Mouse (Mus musculus) ES-E14 (cell line): ENCODE measurements at regions not wholly inside any gene's neighbourhood (a gene's known extent, or its start where the extent isn't known, plus 50 kb on each side); places are given as distances from the start of the nearest gene placed in this dataset.

Source experiments
- DNase-seq: peaks from one replicate; pipeline ENCODE4 v3.0.0-alpha.2; 2013; ENCODE audit warnings: low read depth, low spot score
- H3K27ac ChIP-seq: 2 replicates; pipeline ENCODE4 v1.5.1; 2012; ENCODE audit warnings: low read depth, mild to moderate bottlenecking, low read length, moderate library complexity, mixed read lengths; ENCODE audit not compliant: poor library complexity, insufficient read depth, severe bottlenecking
- H3K36me3 ChIP-seq: 2 replicates; pipeline ENCODE4 v1.6.1; 2012; ENCODE audit warnings: mild to moderate bottlenecking, low read length, moderate library complexity, mixed read lengths; ENCODE audit not compliant: control insufficient read depth, poor library complexity, insufficient read depth, severe bottlenecking
- H3K4me1 ChIP-seq, 2 experiments: fragments of 150-350 bp in 1 of 2; sonication (generic) in 1 of 2; 2 replicates each; pipeline ENCODE4 v1.6.1; 2012; ENCODE audit warnings: low read length in 2 of 2, mild to moderate bottlenecking in 1 of 2, mixed read lengths in 1 of 2; ENCODE audit not compliant: control insufficient read depth in 2 of 2, insufficient read depth in 2 of 2, poor library complexity in 1 of 2
- H3K4me3 ChIP-seq, 2 experiments: fragments of 150-350 bp in 1 of 2; sonication (generic) in 1 of 2; 2 replicates each; pipeline ENCODE4 v1.5.1; 2012; ENCODE audit warnings: low read length in 2 of 2, low read depth in 1 of 2, mild to moderate bottlenecking in 1 of 2, mixed read lengths in 1 of 2; ENCODE audit not compliant: insufficient read depth in 1 of 2, poor library complexity in 1 of 2, severe bottlenecking in 1 of 2
- H3K9ac ChIP-seq: 2 replicates; pipeline ENCODE4 v1.6.1; 2012; ENCODE audit warnings: low read depth, mild to moderate bottlenecking, low read length, mixed read lengths; ENCODE audit not compliant: poor library complexity, insufficient read depth, severe bottlenecking
- H3K9me3 ChIP-seq: fragments of 150-350 bp; sonication (generic); 2 replicates; pipeline ENCODE4 v1.6.1; 2012; ENCODE audit warnings: low read depth, mild to moderate bottlenecking, low read length; ENCODE audit not compliant: control insufficient read depth, insufficient read depth
- CHD2 ChIP-seq: IDR thresholded peaks from 2 replicates; pipeline ENCODE4 v1.6.1; 2014; ENCODE audit warnings: mild to moderate bottlenecking, low read depth, low read length, inconsistent platforms
- HCFC1 ChIP-seq: IDR thresholded peaks from 2 replicates; pipeline ENCODE4 v1.6.1; 2012; ENCODE audit warnings: low read length, inconsistent platforms, borderline replicate concordance; ENCODE audit not compliant: insufficient read depth
- MAFK ChIP-seq: IDR thresholded peaks from 2 replicates; pipeline ENCODE4 v1.6.1; 2014; ENCODE audit warnings: mild to moderate bottlenecking, low read depth, low read length, inconsistent platforms; ENCODE audit not compliant: insufficient read depth
- ZC3H11A ChIP-seq: IDR thresholded peaks from 2 replicates; pipeline ENCODE4 v1.6.1; 2012; ENCODE audit warnings: low read depth, mild to moderate bottlenecking, inconsistent platforms, low read length, borderline replicate concordance
- ZNF384 ChIP-seq: IDR thresholded peaks from 2 replicates; pipeline ENCODE4 v1.6.1; 2012; ENCODE audit warnings: low read depth, low read length, inconsistent platforms
- in situ Hi-C, 2 experiments: fragments of 600-800 bp; cut with MboI; formaldehyde crosslinking; loops; one replicate each; pipeline ENCODE4 v1.15.1; 2025; ENCODE audit warnings: low sequenced_read_pairs in 2 of 2, inconsistent platforms in 1 of 2; ENCODE audit not compliant: unreplicated experiment in 2 of 2

DNA sequence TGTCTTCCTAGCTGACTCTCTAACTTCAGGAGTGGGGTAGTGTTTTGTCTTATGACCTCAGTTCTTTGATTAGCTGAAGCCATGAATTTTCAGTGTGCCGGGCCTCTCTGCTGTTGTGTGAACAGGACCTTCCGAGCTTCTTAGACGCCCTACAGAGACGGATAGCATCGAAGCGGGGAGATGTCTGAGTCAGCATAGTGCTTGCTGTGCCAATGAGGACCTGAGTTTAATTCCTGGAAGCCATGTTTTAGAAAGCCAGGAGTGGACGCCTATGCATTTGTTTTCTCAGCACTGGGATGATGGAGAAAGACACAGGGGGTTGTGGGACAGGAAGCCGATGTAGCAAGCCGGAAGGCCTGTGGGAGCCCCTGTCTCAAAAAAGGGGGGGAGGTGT lies 130.5 kb downstream of the Ets2 start:
- Histone ChIP-seq H3K9me3 (no peaks in the 10 kb centered on the region), H3K9ac (no peak overlapping the region), H3K27ac (no peak overlapping the region), H3K4me1 (peaks cover 0 to 7% of the 10 kb centered on the region in 2 experiments; a peak in 1 of 4 replicates), H3K4me3 (no peak overlapping the region), H3K36me3 (no peaks in the 10 kb centered on the region)
- no peak for TF ChIP-seq CHD2
- 0 out of 2 replicates have a peak, but pooled peaks have one; percentile 18 for TF ChIP-seq MAFK
- in situ Hi-C loops: no loop called here
- DNase-seq: no peak

DNA sequence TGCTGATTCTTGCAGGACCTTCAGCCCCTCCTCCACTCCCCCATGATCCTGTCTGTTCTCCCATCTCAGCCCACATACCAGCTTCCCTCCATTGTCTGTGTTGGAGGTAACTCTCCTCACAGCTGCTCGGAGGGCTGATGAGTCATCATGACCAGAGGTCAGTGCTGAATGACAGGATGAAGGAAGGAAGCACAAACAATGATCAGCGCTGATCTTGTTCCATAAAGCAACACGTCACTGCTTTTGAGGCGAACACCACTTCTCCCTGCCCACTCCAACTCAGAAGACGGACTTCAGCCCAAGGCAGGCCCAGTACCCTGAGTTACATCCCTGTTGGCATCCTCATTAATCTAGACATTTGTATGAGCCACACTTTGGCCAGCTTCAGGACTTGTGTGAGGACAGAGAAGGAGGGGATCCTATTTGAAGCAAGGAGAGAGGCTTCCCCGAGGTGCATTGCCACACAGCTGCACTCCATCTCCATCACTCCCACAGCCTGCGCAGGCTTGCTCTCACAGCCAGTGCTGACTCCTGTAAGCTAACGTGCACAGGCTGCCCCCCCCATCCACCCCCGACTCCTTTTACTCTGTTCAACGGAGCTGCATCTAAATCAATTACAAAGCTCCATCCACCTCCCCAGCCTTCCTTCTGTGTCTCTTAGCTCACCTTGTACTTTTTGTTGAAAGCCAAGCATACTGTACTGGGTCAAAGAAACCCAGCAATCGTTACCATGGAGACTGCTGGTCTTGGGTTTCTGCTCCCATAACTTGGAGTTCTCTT lies 129.9 kb downstream of the Ets2 start:
- in situ Hi-C loops: no loop called here

DNA sequence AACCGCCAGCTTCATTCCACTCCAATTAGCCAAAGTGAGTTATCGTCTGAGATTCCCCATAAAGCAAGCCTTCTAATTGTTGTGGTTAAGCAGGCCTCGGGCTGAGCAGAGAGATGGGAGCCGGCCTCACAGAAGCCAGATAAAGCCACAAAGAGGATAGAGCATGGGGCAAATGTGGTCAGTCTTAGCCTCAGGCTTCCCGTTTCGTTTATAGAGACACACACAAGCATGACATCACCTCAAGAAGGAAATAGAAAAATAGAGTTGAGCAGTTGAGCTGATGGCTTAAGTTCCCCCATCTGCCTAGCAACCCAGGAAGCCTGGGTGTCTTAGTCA lies 125.5 kb downstream of the Ets2 start:
- Histone ChIP-seq H3K4me1 (peaks cover 0 to 7% of the 10 kb centered on the region in 2 experiments; a peak in 1 of 4 replicates), H3K4me3 (no peak overlapping the region), H3K36me3 (no peaks in the 10 kb centered on the region), H3K27ac (no peak overlapping the region), H3K9me3 (no peaks in the 10 kb centered on the region), H3K9ac (no peak overlapping the region)
- DNase-seq: no peak
- TF ChIP-seq CHD2: no peak
- TF ChIP-seq ZC3H11A: no peak
- TF ChIP-seq HCFC1: no peak
- no peak for TF ChIP-seq MAFK
- TF ChIP-seq ZNF384: no peak
- in situ Hi-C loops: no loop called here

More for the DNA sequence above, 129.9 kb downstream of the Ets2 start:
- Histone ChIP-seq H3K27ac (no peak overlapping the region), H3K36me3 (no peaks in the 10 kb centered on the region), H3K4me3 (no peak overlapping the region), H3K9me3 (no peaks in the 10 kb centered on the region), H3K4me1 (peaks cover 0 to 7% of the 10 kb centered on the region in 2 experiments; a peak in 1 of 4 replicates), H3K9ac (no peak overlapping the region)
- peak; percentile 11 for DNase-seq
- TF ChIP-seq HCFC1 (no peak), MAFK (peak; percentile 74)

DNA sequence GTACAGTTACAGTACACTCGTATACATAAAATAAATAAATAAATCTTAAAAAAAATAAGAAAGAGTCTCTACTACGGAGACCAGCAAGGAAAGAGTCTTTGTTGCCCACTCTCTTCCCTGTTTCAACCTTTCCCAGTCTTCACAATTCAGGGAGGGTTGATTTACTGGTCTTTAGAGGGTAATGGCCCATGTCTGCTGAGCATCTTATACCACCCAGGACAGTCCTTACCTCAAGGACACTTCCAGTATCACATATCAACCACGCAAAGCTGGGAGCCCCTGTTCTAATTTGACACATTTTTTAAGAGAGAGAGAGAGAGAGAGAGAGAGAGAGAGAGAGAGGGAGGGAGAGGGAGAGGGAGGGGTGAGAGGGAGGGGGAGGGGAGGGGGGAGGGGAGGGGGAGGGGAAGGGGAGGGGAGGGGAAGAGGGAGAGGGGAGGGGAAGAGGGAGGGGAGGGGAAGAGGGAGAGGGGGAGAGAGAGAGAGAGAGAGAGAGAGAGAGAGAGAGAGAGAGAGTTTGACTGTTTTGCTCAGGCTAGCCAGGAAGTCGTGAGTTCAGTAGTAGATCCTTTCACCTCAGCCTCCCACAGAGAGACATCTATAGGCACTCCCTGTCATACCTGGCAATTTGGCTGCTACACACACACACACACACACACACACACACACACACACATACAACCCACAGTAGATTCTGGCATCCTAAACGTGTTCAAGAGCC lies 125.0 kb downstream of the Ets2 start:
- no peak for TF ChIP-seq MAFK
- TF ChIP-seq CHD2: no peak
- TF ChIP-seq ZNF384: no peak
- no peak for TF ChIP-seq HCFC1
- no peak for TF ChIP-seq ZC3H11A
- Histone ChIP-seq H3K27ac (no peak overlapping the region), H3K9me3 (no peaks in the 10 kb centered on the region), H3K9ac (no peak overlapping the region), H3K36me3 (no peaks in the 10 kb centered on the region), H3K4me3 (no peak overlapping the region), H3K4me1 (peaks cover 0 to 6% of the 10 kb centered on the region in 2 experiments; a peak in 1 of 4 replicates)
- no peak for DNase-seq
- in situ Hi-C loops: no loop called here
